Mouse (Mus musculus) lung, adult 10 weeks (tissue): ENCODE measurements around the gene Mcm3ap. TPM values are rescaled to one million over a fixed set of nuclear protein-coding genes. Genes with fewer than 3 reads are reported as not detected.

Experiments used
- polyA plus RNA-seq: library from polyadenylated mRNA; stranded (reverse); fragments of 350-450 nt; fragmentation: Illumina TruSeq; extraction: RNeasy Lipid Tissue Mini Kit (QIAGEN cat#74804); gene quantifications from one replicate; pipeline ENCODE4 v1.2.3, GENCODE M21; 2014; ENCODE audit warnings: low read depth, low replicate concordance; ENCODE audit not compliant: insufficient read depth

Mcm3ap gene
- polyA plus RNA-seq = 25.7 TPM

DNA sequence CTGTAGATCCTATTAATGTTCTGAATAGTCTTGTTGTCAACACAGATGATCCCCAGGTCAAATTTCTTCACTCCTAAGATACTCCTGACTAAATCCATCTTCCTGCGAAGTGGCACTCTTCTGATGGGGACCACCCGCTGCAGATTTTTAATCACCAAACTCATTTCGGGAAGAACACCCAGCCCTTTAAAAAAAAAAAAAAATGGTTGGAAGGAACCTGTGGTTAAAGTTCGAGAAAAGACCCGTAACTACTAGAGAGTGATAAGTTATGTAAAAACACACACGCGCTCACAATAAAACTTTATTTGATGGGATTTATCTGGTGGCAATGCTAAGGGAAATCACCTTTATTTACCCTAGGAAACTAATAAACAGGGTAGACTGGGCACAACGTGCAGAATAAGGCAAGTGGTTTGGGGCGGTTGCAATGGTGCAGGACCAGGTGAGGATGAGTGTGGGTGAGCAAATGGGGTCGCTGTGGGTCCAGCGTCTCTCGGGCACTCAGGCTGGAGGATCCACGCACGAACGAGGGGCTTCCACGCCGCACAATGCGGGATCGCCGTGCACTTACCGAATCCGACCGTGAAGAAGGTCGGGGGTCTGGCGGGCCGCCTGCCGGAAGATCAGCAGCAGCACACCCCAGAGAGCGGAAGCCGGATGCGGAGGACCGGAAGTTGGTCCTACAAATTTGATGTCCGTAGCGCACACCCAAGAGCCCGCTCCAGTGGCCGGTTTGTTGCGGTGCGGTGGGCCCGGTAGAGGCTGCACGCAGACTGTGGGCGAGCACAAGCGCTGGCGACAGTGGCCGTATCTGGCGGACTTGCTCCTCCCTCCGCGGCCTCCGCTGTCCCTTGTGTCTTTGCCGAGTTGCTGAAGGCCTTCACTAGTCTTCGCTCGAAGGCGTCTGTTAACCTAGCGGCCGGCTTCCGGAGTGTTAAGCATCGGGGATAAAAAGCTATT is at the start of gene Mcm3ap, which contains the start of gene Ybey:
TSS of gene Mcm3ap (plus strand) at position 725 of the 960 bp plus-strand sequence.
TSS of gene Ybey (minus strand) at position 912 of the 960 bp plus-strand sequence.

DNA sequence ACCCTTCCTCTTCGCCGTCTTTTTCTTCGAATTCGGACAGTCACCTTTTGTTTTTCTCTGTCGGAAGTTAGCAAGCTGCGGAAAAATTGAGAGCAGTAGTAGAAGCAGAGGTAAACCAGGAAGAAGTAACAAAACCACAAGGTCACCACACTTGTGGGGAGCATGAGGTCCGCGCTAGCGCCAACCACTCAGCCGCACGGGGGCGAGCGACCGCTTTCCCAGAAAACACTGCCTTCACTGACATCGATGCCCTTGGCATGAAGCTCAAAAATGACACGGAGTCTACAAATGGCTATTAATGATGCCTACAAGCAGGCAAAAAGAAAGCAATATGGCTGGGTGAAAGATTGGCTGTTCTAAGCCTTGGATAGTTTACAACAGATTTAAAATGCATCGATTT is 28.4 kb upstream of the Mcm3ap start, which contains the start of gene AC141477.1:
TSS of gene AC141477.1 (minus strand) at position 164 of the 400 bp plus-strand sequence.

DNA sequence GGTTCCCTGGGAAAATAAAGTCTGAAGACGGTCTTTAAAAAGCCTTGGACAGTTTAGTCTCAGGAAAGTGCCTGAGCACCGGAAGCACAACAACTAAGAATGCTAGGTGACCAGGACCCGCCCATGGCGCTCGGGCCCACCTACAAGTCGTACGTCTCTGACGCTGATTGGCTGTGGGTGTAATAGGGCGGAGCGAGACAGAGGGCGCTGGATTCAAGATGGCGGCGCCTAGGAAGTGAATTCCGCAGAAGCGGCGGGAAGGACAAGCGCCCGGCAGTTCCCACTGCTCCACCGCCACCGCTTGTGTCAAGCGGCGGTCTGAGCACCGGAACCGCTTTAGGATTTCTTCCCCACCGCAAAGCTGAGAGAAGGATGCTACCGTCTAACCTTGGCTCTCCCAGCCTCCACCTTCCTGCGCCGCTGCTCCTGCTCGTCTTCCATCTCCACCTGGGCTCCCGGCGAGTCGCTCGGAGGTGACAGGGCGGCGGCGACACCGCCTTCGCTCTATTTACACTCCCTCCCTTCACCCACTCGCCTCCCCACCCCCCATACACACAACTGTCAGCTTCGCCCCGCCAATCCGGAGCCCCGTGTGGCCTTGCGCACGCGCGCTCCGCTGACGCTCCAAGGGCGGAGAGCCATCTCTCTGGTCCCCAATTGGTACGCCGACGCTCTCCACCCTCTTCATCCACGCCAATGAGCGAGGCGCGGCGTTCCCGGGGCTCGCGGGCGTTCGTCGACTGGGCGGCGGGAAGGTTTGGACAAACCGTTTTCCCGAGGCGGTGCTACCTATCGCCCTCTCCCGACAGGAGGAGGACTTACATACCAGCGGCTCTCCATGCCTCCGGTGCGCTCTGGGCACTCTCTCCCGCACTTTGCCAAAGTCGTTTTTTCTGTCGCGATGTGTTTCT is 26.3 kb upstream of the Mcm3ap start, which contains the start of gene Pcnt:
TSS of gene Pcnt (minus strand) at position 609 of the 911 bp plus-strand sequence.

DNA sequence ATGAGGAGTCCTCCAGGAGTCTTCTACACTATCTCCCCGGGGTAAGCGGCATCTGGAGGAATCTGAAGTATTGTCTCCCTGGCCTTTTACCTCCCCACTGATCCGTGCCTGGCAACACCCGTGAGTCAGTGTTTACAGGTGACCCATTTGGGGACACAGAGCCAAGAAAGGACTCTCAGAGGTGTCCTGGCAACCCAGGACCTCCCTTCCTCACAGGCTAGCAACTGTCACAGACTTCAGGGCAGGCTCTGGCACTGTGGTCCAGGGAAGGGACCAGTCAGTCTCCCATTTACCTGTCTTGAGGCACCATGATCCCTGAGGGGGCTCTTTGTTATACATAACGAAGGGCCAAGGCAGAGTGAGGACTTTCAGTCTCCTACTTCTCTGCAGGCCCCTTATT is 19.9 kb upstream of the Mcm3ap start, which contains the start of gene 2610028H24Rik:
TSS of gene 2610028H24Rik (plus strand) at position 231 of the 400 bp plus-strand sequence.

DNA sequence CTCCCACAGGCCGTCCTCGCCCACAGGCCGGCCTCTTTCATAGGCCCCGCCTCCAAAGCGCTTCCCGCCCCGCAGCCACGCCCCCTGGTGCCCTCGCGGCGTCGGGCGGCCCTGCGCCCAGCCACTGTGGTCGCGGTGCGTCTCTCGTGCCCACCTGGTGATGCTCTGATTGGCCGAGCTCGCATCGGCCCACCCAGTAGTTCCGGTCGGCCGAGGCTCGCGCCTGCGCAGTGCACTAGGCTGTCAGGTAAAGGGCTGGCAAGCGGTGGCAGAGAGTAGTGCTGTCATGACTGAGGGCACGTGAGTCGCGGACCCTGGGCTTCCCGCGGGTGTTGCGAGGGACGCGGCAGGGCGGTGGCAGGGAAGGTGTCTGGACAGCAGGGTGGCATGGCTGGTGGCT is 62.6 kb downstream of the Mcm3ap start, which contains the start of gene Lss:
TSS of gene Lss (plus strand) at position 214 of the 400 bp plus-strand sequence.

DNA sequence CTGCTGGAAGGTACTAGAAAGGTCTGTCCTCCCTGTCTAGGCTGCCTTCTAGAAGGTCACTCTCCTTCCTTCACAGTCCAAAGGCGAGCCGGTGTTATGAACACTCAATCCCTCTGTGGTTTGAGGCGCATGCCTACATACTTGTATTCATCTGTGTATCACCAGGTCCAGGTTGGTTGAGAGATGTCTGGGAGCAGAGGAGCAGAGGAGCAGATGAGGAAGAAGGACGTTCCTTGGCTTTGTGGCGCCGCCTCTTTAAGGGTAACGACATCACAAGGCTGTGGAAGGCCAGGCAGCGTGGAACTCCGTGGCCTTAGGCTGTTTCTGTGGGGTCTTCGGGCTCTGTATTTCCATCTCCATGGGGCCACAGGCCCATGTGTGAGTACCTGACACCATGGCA is 93.2 kb downstream of the Mcm3ap start, which contains the start of gene Spatc1l:
TSS of gene Spatc1l (plus strand) at position 301 of the 400 bp plus-strand sequence.

Other genes with a start within 250 kb of the Mcm3ap start
- 37.8 TPM for gene Prmt2, start 231.1 kb upstream of the Mcm3ap start, polyA plus RNA-seq
- 2.7 TPM for gene S100b, start 215.1 kb upstream of the Mcm3ap start, polyA plus RNA-seq
- gene Dip2a, start 123.6 kb upstream of the Mcm3ap start, polyA plus RNA-seq = 6.0 TPM
- not detected for gene AC141477.1, start 28.5 kb upstream of the Mcm3ap start, polyA plus RNA-seq
- gene Pcnt, start 26.1 kb upstream of the Mcm3ap start, polyA plus RNA-seq = 19.4 TPM
- gene 2610028H24Rik, start 19.8 kb upstream of the Mcm3ap start, polyA plus RNA-seq = 28.0 TPM
- gene Ybey, start 187 bp downstream of the Mcm3ap start, polyA plus RNA-seq = 1.2 TPM
- gene Lss, start 62.7 kb downstream of the Mcm3ap start, polyA plus RNA-seq = 8.2 TPM
- 0.18 TPM for gene Spatc1l, start 93.3 kb downstream of the Mcm3ap start, polyA plus RNA-seq
- not detected for gene Ftcd, start 106.7 kb downstream of the Mcm3ap start, polyA plus RNA-seq
- gene Col6a2, start 154.7 kb downstream of the Mcm3ap start, polyA plus RNA-seq = 54.8 TPM